Mouse (Mus musculus): Measurements from ENCODE around the gene Olfr741. TPM values are rescaled to one million over a fixed set of nuclear protein-coding genes. Genes with fewer than 3 reads are reported as not detected.

Olfr741 gene
- polyA plus RNA-seq (2011; ENCODE audit: insufficient read depth, insufficient read length, low replicate concordance, missing spikeins), result not detected in 2 replicates

GRCm38 (mm10) chr14:50472438-50472837 is at the start of gene Olfr741:
Olfr741 (plus strand) TSS chr14:50472738.
- WGBS, result 60% methylated on average over 2 of the region's 2 CpGs
- H3K4me3 ChIP-seq (replicated peaks; ENCODE audit: control insufficient read depth, low read depth, low read length), result no peak within 1 kb of the TSS
- no peak for TF ChIP-seq POLR2A (IDR thresholded peaks at IDR 0.05; ENCODE audit: borderline replicate concordance, control insufficient read depth, low read depth, low read length)
- no peak for TF ChIP-seq CTCF (IDR thresholded peaks at IDR 0.05; ENCODE audit: control insufficient read depth, insufficient read depth, low read length)
- H3K4me1 ChIP-seq (ENCODE audit: control insufficient read depth, insufficient read depth, low read length), result no peaks in the 10 kb centered on the region
- no peak within 1 kb of the TSS for H3K27ac ChIP-seq (ENCODE audit: control insufficient read depth, insufficient read depth, low read depth, low read length, poor library complexity)

GRCm38 (mm10) chr14:50445245-50445644 is 27.3 kb upstream of the Olfr741 start, which contains the start of gene Olfr740:
Olfr740 (plus strand) TSS chr14:50445545.
- 77% methylated on average over 3 of the region's 3 CpGs for WGBS
- TF ChIP-seq POLR2A (IDR thresholded peaks at IDR 0.05; ENCODE audit: borderline replicate concordance, control insufficient read depth, low read depth, low read length) (no peak), CTCF (IDR thresholded peaks at IDR 0.05; ENCODE audit: control insufficient read depth, insufficient read depth, low read length) (no peak)
- H3K4me3 ChIP-seq (replicated peaks; ENCODE audit: control insufficient read depth, low read depth, low read length), result no peak within 1 kb of the TSS

GRCm38 (mm10) chr14:50478406-50478805 is 5.9 kb downstream of the Olfr741 start:
- no peaks in the 10 kb centered on the region for H3K4me1 ChIP-seq (ENCODE audit: control insufficient read depth, insufficient read depth, low read length)
- H3K4me3 ChIP-seq (replicated peaks; ENCODE audit: control insufficient read depth, low read depth, low read length), result no peak overlapping the region
- 56% methylated on average over 2 of the region's 2 CpGs for WGBS
- TF ChIP-seq CTCF (IDR thresholded peaks at IDR 0.05; ENCODE audit: control insufficient read depth, insufficient read depth, low read length), result no peak
- TF ChIP-seq POLR2A (IDR thresholded peaks at IDR 0.05; ENCODE audit: borderline replicate concordance, control insufficient read depth, low read depth, low read length), result no peak
- no peak overlapping the region for H3K27ac ChIP-seq (ENCODE audit: control insufficient read depth, insufficient read depth, low read depth, low read length, poor library complexity)

More at GRCm38 (mm10) chr14:50445245-50445644, 27.3 kb upstream of the Olfr741 start, which contains the start of gene Olfr740:
- Histone ChIP-seq H3K4me1 (ENCODE audit: control insufficient read depth, insufficient read depth, low read length) (no peaks in the 10 kb centered on the region), H3K27ac (ENCODE audit: control insufficient read depth, insufficient read depth, low read depth, low read length, poor library complexity) (no peak within 1 kb of the TSS)

GRCm38 (mm10) chr14:50503300-50503699 is 30.8 kb downstream of the Olfr741 start, which contains the start of gene Olfr742:
Olfr742 (plus strand) TSS chr14:50503600.
- no peak for TF ChIP-seq POLR2A (IDR thresholded peaks at IDR 0.05; ENCODE audit: borderline replicate concordance, control insufficient read depth, low read depth, low read length)
- TF ChIP-seq CTCF (IDR thresholded peaks at IDR 0.05; ENCODE audit: control insufficient read depth, insufficient read depth, low read length), result no peak
- Histone ChIP-seq H3K4me3 (replicated peaks; ENCODE audit: control insufficient read depth, low read depth, low read length) (no peak within 1 kb of the TSS), H3K4me1 (ENCODE audit: control insufficient read depth, insufficient read depth, low read length) (no peaks in the 10 kb centered on the region), H3K27ac (ENCODE audit: control insufficient read depth, insufficient read depth, low read depth, low read length, poor library complexity) (no peak within 1 kb of the TSS)
- WGBS, result 42% methylated on average over 2 of the region's 2 CpGs

- H3K27ac ChIP-seq (ENCODE audit: control insufficient read depth, insufficient read depth, low read depth, low read length, poor library complexity), result no peak within 1 kb of the TSS
- no peak within 1 kb of the TSS for H3K4me3 ChIP-seq (replicated peaks; ENCODE audit: control insufficient read depth, low read depth, low read length)
- TF ChIP-seq CTCF (IDR thresholded peaks at IDR 0.05; ENCODE audit: control insufficient read depth, insufficient read depth, low read length), result no peak
- H3K4me1 ChIP-seq (ENCODE audit: control insufficient read depth, insufficient read depth, low read length), result no peaks in the 10 kb centered on the region
Observed at GRCm38 (mm10) chr14:50521539-50521938, 49.0 kb downstream of the Olfr741 start, which contains the start of gene Olfr743. Olfr743 (plus strand) TSS chr14:50521839.

Other genes with a start within 250 kb of the Olfr741 start
- not detected in 2 replicates for gene Olfr731, start 230.9 kb upstream of the Olfr741 start, polyA plus RNA-seq (2011; ENCODE audit: insufficient read depth, insufficient read length, low replicate concordance, missing spikeins)
- gene Olfr732, start 188.5 kb upstream of the Olfr741 start, polyA plus RNA-seq (2011; ENCODE audit: insufficient read depth, insufficient read length, low replicate concordance, missing spikeins), result not detected in 2 replicates
- gene Olfr733, start 171.2 kb upstream of the Olfr741 start, polyA plus RNA-seq (2011; ENCODE audit: insufficient read depth, insufficient read length, low replicate concordance, missing spikeins), result not detected in 2 replicates
- not detected in 2 replicates for gene Olfr734, start 146.0 kb upstream of the Olfr741 start, polyA plus RNA-seq (2011; ENCODE audit: insufficient read depth, insufficient read length, low replicate concordance, missing spikeins)
- gene Olfr735, start 123.9 kb upstream of the Olfr741 start, polyA plus RNA-seq (2011; ENCODE audit: insufficient read depth, insufficient read length, low replicate concordance, missing spikeins), result not detected in 2 replicates
- gene Tlr11, start 114.8 kb upstream of the Olfr741 start, polyA plus RNA-seq (2011; ENCODE audit: insufficient read depth, insufficient read length, low replicate concordance, missing spikeins), result not detected in 2 replicates
- gene Olfr736, start 91.6 kb upstream of the Olfr741 start, polyA plus RNA-seq (2011; ENCODE audit: insufficient read depth, insufficient read length, low replicate concordance, missing spikeins), result not detected in 2 replicates
- not detected in 2 replicates for gene Olfr738, start 65.2 kb upstream of the Olfr741 start, polyA plus RNA-seq (2011; ENCODE audit: insufficient read depth, insufficient read length, low replicate concordance, missing spikeins)
- gene Olfr739, start 54.1 kb upstream of the Olfr741 start, polyA plus RNA-seq (2011; ENCODE audit: insufficient read depth, insufficient read length, low replicate concordance, missing spikeins), result not detected in 2 replicates
- gene Olfr740, start 27.2 kb upstream of the Olfr741 start, polyA plus RNA-seq (2011; ENCODE audit: insufficient read depth, insufficient read length, low replicate concordance, missing spikeins), result not detected in 2 replicates
- not detected in 2 replicates for gene Olfr742, start 30.9 kb downstream of the Olfr741 start, polyA plus RNA-seq (2011; ENCODE audit: insufficient read depth, insufficient read length, low replicate concordance, missing spikeins)
- not detected in 2 replicates for gene Olfr743, start 49.1 kb downstream of the Olfr741 start, polyA plus RNA-seq (2011; ENCODE audit: insufficient read depth, insufficient read length, low replicate concordance, missing spikeins)
- gene Olfr744, start 142.1 kb downstream of the Olfr741 start, polyA plus RNA-seq (2011; ENCODE audit: insufficient read depth, insufficient read length, low replicate concordance, missing spikeins), result not detected in 2 replicates
- gene Olfr745, start 166.7 kb downstream of the Olfr741 start, polyA plus RNA-seq (2011; ENCODE audit: insufficient read depth, insufficient read length, low replicate concordance, missing spikeins), result not detected in 2 replicates
- not detected in 2 replicates for gene Olfr746, start 174.3 kb downstream of the Olfr741 start, polyA plus RNA-seq (2011; ENCODE audit: insufficient read depth, insufficient read length, low replicate concordance, missing spikeins)
- not detected in 2 replicates for gene Olfr747, start 220.5 kb downstream of the Olfr741 start, polyA plus RNA-seq (2011; ENCODE audit: insufficient read depth, insufficient read length, low replicate concordance, missing spikeins)
- gene Olfr748, start 234.6 kb downstream of the Olfr741 start, polyA plus RNA-seq (2011; ENCODE audit: insufficient read depth, insufficient read length, low replicate concordance, missing spikeins), result not detected in 2 replicates